Mouse (Mus musculus): ENCODE data around the gene Rubcn. TPM values are rescaled to one million over a fixed set of nuclear protein-coding genes. Genes with fewer than 3 reads are reported as not detected.

Gene Rubcn
- polyA plus RNA-seq, 1 experiment from 2014 or later = 14.3 TPM

- ATAC-seq (ENCODE audit: low FRiP score) = no peak
- no peak for DNase-seq (ENCODE audit: low spot score, missing footprints)
- Histone ChIP-seq H3K36me3 (ENCODE audit: control insufficient read depth, insufficient read depth, low read length) (no peaks in the 10 kb centered on the region), H3K4me1 (ENCODE audit: control insufficient read depth, insufficient read depth, low read length) (no peaks in the 10 kb centered on the region), H3K4me2 (no peak within 1 kb of the TSS), H3K27me3 (ENCODE audit: control insufficient read depth, insufficient read depth, low read length) (no peaks in the 10 kb centered on the region), H3K9ac (ENCODE audit: low read length) (no peak within 1 kb of the TSS), H3K9me3 (ENCODE audit: control insufficient read depth, low read length) (no peaks in the 10 kb centered on the region), H3K4me3 (ENCODE audit: low read depth, low read length) (no peak within 1 kb of the TSS), H3K27ac (ENCODE audit: low read depth, low read length) (no peak within 1 kb of the TSS)
- 75% methylated on average over 3 of the region's 3 CpGs for WGBS
Measured at GRCm38 (mm10) chr16:32797426-32797689, 80.2 kb downstream of the Rubcn start, which contains the start of gene Muc20. TSS of gene Muc20 (minus strand) at chr16:32797435.

- no peaks in the 10 kb centered on the region for H3K9me3 ChIP-seq (ENCODE audit: control insufficient read depth, low read length)
- no peak overlapping the region for H3K27ac ChIP-seq (ENCODE audit: low read depth, low read length)
- no peak overlapping the region for H3K9ac ChIP-seq (ENCODE audit: low read length)
- no peak overlapping the region for H3K4me2 ChIP-seq
- 75% methylated on average over 14 of the region's 14 CpGs for WGBS
- DNase-seq (ENCODE audit: low spot score, missing footprints) = no peak
- no peak for ATAC-seq (ENCODE audit: low FRiP score)
- H3K4me3 ChIP-seq (ENCODE audit: low read depth, low read length) = no peak overlapping the region
- no peaks in the 10 kb centered on the region for H3K27me3 ChIP-seq (ENCODE audit: control insufficient read depth, insufficient read depth, low read length)
- no peaks in the 10 kb centered on the region for H3K4me1 ChIP-seq (ENCODE audit: control insufficient read depth, insufficient read depth, low read length)
- H3K36me3 ChIP-seq (ENCODE audit: control insufficient read depth, insufficient read depth, low read length) = no peaks in the 10 kb centered on the region
Measured at GRCm38 (mm10) chr16:32796676-32797425, 80.7 kb downstream of the Rubcn start.

DNA sequence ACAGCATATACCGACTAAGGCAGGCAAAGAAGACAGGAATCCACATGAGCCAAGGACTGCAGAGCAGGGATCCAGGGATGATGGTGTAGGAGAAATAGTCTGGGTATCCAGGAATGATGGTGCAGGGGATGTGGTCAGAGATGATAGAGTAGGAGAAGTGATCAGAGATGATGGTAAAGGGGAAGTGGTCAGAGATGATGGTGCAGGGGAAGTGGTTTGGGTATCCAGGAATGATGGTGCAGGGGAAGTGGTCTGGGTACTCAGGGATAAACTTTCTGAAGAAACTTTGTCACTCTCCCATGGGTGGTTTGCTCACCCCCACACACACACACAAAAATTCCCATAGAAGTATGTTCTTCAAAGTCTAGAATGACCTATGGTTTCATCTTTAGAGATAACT lies 82.4 kb downstream of the Rubcn start:
- no peak overlapping the region for H3K4me3 ChIP-seq (ENCODE audit: low read depth, low read length)
- H3K36me3 ChIP-seq (ENCODE audit: control insufficient read depth, insufficient read depth, low read length) = no peaks in the 10 kb centered on the region
- 90% methylated on average over 1 of the region's 1 CpGs for WGBS
- H3K27ac ChIP-seq (ENCODE audit: low read depth, low read length) = no peak overlapping the region
- ATAC-seq (ENCODE audit: low FRiP score) (no peak), DNase-seq (ENCODE audit: low spot score, missing footprints) (no peak)
- no peak overlapping the region for H3K9ac ChIP-seq (ENCODE audit: low read length)
- H3K27me3 ChIP-seq (ENCODE audit: control insufficient read depth, insufficient read depth, low read length) = no peaks in the 10 kb centered on the region
- no peak overlapping the region for H3K4me2 ChIP-seq
- H3K4me1 ChIP-seq (ENCODE audit: control insufficient read depth, insufficient read depth, low read length) = no peaks in the 10 kb centered on the region
- no peaks in the 10 kb centered on the region for H3K9me3 ChIP-seq (ENCODE audit: control insufficient read depth, low read length)

- Histone ChIP-seq H3K27me3 (ENCODE audit: control insufficient read depth, insufficient read depth, low read length) (no peaks in the 10 kb centered on the region), H3K9me3 (ENCODE audit: control insufficient read depth, low read length) (no peaks in the 10 kb centered on the region), H3K4me1 (ENCODE audit: control insufficient read depth, insufficient read depth, low read length) (no peaks in the 10 kb centered on the region), H3K36me3 (ENCODE audit: control insufficient read depth, insufficient read depth, low read length) (no peaks in the 10 kb centered on the region), H3K4me3 (ENCODE audit: low read depth, low read length) (no peak overlapping the region), H3K4me2 (no peak overlapping the region), H3K9ac (ENCODE audit: low read length) (no peak overlapping the region), H3K27ac (ENCODE audit: low read depth, low read length) (no peak overlapping the region)
- DNase-seq (ENCODE audit: low spot score, missing footprints) (no peak), ATAC-seq (ENCODE audit: low FRiP score) (no peak)
- WGBS = 95% methylated on average over 5 of the region's 5 CpGs
Measured at GRCm38 (mm10) chr16:32790056-32790455, 87.5 kb downstream of the Rubcn start.

- Histone ChIP-seq H3K4me1 (ENCODE audit: control insufficient read depth, insufficient read depth, low read length) (0 out of 2 replicates have a peak, but pooled peaks cover 2% of the 10 kb centered on the region), H3K36me3 (ENCODE audit: control insufficient read depth, insufficient read depth, low read length) (no peaks in the 10 kb centered on the region), H3K27me3 (ENCODE audit: control insufficient read depth, insufficient read depth, low read length) (no peaks in the 10 kb centered on the region), H3K9me3 (ENCODE audit: control insufficient read depth, low read length) (no peaks in the 10 kb centered on the region), H3K9ac (ENCODE audit: low read length) (no peak overlapping the region), H3K4me3 (ENCODE audit: low read depth, low read length) (no peak overlapping the region), H3K27ac (ENCODE audit: low read depth, low read length) (no peak overlapping the region), H3K4me2 (no peak overlapping the region)
- ATAC-seq (ENCODE audit: low FRiP score) = peak; percentile 68; the same call in 1 of the 2 replicates
- no peak for DNase-seq (ENCODE audit: low spot score, missing footprints)
- 80% methylated on average over 13 of the region's 13 CpGs for WGBS
Measured at GRCm38 (mm10) chr16:32784840-32785239, 92.7 kb downstream of the Rubcn start.

- Histone ChIP-seq H3K4me1 (ENCODE audit: control insufficient read depth, insufficient read depth, low read length) (0 out of 2 replicates have a peak, but pooled peaks cover 2% of the 10 kb centered on the region), H3K4me3 (ENCODE audit: low read depth, low read length) (no peak overlapping the region), H3K27me3 (ENCODE audit: control insufficient read depth, insufficient read depth, low read length) (no peaks in the 10 kb centered on the region), H3K27ac (ENCODE audit: low read depth, low read length) (no peak overlapping the region), H3K4me2 (no peak overlapping the region), H3K36me3 (ENCODE audit: control insufficient read depth, insufficient read depth, low read length) (no peaks in the 10 kb centered on the region), H3K9me3 (ENCODE audit: control insufficient read depth, low read length) (no peaks in the 10 kb centered on the region), H3K9ac (ENCODE audit: low read length) (no peak overlapping the region)
- 64% methylated on average over 5 of the region's 5 CpGs for WGBS
- ATAC-seq (ENCODE audit: low FRiP score) = peak; percentile 50; the same call in 1 of the 2 replicates
- DNase-seq (ENCODE audit: low spot score, missing footprints) = no peak
Measured at GRCm38 (mm10) chr16:32783324-32784062, 94.1 kb downstream of the Rubcn start.

GRCm38 (mm10) chr16:32778956-32779355 lies 98.6 kb downstream of the Rubcn start:
- 62% methylated on average over 8 of the region's 8 CpGs for WGBS
- no peaks in the 10 kb centered on the region for H3K36me3 ChIP-seq (ENCODE audit: control insufficient read depth, insufficient read depth, low read length)
- H3K4me1 ChIP-seq (ENCODE audit: control insufficient read depth, insufficient read depth, low read length) = 0 out of 2 replicates have a peak, but pooled peaks cover 2% of the 10 kb centered on the region
- H3K9ac ChIP-seq (ENCODE audit: low read length) = no peak overlapping the region
- H3K27me3 ChIP-seq (ENCODE audit: control insufficient read depth, insufficient read depth, low read length) = no peaks in the 10 kb centered on the region
- DNase-seq (ENCODE audit: low spot score, missing footprints) (peak; percentile 74), ATAC-seq (ENCODE audit: low FRiP score) (no peak)
- no peak overlapping the region for H3K27ac ChIP-seq (ENCODE audit: low read depth, low read length)
- H3K4me3 ChIP-seq (ENCODE audit: low read depth, low read length) = no peak overlapping the region
- no peak overlapping the region for H3K4me2 ChIP-seq
- H3K9me3 ChIP-seq (ENCODE audit: control insufficient read depth, low read length) = no peaks in the 10 kb centered on the region

GRCm38 (mm10) chr16:32776676-32777075 lies 100.9 kb downstream of the Rubcn start:
- Histone ChIP-seq H3K9me3 (ENCODE audit: control insufficient read depth, low read length) (no peaks in the 10 kb centered on the region), H3K36me3 (ENCODE audit: control insufficient read depth, insufficient read depth, low read length) (no peaks in the 10 kb centered on the region), H3K9ac (ENCODE audit: low read length) (no peak overlapping the region), H3K27ac (ENCODE audit: low read depth, low read length) (no peak overlapping the region), H3K4me3 (ENCODE audit: low read depth, low read length) (no peak overlapping the region), H3K4me2 (no peak overlapping the region), H3K4me1 (ENCODE audit: control insufficient read depth, insufficient read depth, low read length) (no peaks in the 10 kb centered on the region), H3K27me3 (ENCODE audit: control insufficient read depth, insufficient read depth, low read length) (no peaks in the 10 kb centered on the region)
- WGBS = 79% methylated on average over 10 of the region's 10 CpGs
- DNase-seq (ENCODE audit: low spot score, missing footprints) = no peak
- ATAC-seq (ENCODE audit: low FRiP score) = no peak
